Mouse (Mus musculus) urinary bladder, postnatal 36 days (tissue): ENCODE measurements at regions not wholly inside any gene's neighbourhood (a gene's known extent, or its start where the extent isn't known, plus 50 kb on each side); places are given as distances from the start of the nearest gene placed in this dataset.

Experiments
- DNase-seq, 2 experiments: peaks; one replicate each; pipeline ENCODE4 v3.0.0; 2022; ENCODE audit warnings: low spot score in 2 of 2, mixed read lengths in 1 of 2

DNA sequence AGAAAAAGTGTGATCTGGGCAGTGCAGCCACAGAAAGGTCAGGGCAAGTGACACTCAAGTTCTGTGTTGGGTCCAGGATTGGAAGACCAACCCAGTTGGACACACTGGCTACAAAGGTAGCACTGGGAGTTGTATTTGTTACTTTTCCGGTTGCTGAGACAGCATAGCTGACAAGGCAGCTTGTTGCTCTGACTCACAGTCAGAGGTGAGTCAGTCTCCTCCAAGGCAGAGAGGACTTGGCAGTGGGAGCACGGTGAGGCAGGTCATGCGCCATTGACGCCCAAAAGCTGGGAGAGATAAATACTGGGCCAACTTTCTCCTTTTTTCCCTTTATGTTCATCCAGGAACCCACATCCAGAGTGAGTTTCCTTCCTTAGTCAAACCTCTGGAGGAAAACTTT lies 88.4 kb downstream of the Zfp706 start:
- no peak for DNase-seq

DNA sequence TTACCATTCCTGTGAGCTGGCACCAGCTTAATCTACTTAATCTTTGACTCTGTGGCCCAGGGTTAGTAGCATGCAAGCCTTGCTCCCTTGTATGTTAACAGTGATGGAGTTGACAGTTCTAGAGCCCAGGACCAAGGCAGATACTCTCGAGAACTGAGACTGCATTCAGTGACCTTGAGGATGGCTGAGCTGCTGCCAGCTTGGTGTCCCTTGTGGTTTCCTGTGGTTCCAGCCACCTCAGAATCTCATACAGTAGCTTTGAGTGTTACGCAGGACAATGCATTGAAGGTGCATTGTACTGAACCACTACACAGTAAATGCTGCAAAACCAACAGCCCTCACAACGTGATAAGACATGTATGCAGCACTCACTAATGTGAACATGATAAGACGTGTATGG lies 90.6 kb downstream of the Zfp706 start:
- DNase-seq, result no peak

DNA sequence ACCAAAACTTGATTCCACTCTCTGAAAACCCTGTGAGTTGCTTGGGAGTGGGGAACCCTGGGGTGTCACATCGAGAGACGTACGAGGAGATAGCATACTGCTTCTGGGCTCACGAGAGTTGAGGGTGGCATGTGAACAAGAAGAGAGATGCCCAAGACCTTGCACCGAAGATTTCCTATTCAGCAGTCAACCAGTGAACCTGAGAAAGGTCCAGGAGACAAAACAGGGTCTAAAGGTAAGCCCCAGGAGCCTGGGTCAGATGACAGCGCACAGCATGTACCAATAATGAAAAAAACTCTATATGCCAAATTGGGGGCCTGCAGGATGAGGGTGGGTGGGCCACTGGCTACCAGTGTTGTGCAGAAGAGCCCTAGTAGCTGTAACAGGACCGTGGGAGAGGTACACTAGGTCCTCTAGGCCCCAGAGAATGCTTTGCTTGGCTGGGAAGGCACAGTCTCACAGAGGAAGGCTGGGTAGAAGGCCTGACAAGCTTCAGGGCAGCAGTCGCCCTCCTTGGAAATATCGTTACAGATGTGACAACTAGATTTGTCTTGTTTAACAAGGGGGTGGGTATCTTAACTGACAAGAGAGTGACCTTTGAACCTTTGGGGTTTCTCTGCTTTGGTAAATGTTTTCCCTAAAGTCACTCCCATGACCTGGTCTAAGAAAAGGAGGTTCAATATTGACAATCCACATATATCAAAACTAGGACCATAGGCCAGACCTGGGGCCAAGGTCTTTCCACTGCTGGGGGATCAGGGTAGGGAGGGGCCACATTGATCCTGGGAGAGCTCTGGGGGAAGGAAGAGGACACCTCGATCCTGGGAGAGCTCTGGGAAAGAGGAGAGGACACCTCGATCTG lies 93.1 kb downstream of the Zfp706 start:
- no peak for DNase-seq

DNA sequence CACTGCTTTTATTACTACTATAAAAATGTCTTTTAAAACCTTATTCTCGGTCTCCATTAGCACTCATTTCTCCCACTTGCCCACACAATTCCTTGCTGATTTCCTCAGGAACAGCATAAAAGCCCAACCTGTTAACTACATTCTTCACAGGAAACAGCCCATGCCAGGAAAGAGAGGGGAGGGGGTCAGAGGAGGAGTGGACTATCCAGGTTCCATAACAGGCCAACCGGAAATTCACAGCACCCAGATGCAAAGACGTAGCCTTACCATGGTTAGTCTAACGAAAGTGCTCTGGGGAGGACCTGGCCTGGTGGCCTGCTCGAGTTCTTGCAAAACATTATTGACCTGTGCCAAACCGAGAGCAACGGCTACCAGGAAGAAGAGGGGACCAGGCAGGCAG lies 94.3 kb downstream of the Zfp706 start:
- DNase-seq, result no peak

DNA sequence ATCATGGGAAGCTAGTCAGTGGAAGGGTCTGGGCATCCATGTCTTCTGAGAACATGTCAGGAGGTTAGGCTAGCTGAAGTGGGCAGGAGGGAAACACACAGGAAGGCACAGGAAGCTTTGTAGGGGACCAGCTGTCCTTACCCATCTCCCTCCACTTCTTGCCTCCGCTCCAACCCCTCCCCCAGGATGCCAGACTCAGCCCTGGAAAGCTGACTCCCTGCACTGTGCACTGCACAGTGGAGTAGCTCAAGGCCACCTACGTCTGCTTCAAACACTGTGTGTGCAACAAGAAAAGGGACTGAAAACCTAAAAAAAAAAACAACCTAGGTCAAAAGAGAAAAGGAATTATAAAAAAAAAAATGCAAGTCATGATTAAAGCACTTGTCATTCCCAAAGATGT lies 97.3 kb downstream of the Zfp706 start:
- DNase-seq, result no peak

DNA sequence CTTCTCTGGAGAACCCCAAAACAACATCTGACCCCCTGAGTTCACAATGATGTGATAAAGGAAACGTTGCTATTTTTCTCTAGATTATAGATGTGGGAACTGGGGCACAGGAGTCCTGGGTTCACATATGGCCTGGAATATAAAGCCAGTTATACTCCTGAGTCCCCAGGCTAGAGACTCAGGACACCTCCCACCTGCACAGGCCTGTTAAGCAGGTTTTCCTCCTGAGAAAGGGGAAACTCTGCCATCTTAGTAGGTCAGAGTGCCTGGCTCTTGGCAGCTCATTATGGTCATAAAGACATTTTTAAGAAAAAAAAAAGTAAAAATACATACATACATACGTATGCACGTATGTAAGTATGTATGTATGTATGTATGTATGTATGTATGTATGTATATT lies 98.1 kb downstream of the Zfp706 start:
- DNase-seq, result peak; percentile 51 to 63

DNA sequence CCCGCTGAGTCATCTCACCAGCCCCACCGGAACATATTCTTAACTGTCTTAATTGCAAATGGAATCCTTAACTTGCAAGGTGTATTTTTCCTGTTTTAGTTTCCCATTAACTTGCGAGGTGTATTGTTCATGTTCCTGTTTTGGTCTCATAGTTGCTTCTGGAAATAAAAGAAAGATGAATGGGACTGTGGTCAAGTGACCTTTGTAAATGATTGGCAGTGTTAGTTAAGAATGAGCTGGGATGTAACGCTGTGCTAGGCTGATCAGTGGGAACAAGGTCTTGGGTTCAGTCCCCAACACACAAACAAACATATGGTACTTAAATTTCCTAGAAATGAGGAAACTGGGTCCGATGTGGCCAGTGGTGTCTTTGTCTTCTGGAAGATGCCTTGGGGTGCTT lies 100.8 kb downstream of the Zfp706 start:
- DNase-seq, result no peak

DNA sequence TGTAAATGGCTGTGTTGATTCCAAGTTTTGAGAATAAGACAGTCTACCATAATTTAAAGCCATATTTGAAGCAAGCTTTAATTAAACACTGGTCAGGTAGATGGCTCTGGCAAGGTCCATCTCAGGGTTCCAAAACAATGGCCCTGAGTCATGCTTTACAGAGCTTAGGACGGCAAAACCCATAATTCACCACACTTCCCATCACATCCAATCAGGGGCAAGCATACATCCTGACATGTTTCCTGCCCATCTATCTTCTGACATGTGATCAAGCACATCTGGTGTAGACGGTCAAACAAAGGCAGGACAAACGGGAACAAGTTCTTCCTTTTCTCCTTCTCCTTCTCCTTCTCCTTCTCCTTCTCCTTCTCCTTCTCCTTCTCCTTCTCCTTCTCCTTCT lies 101.5 kb downstream of the Zfp706 start:
- DNase-seq, result no peak

DNA sequence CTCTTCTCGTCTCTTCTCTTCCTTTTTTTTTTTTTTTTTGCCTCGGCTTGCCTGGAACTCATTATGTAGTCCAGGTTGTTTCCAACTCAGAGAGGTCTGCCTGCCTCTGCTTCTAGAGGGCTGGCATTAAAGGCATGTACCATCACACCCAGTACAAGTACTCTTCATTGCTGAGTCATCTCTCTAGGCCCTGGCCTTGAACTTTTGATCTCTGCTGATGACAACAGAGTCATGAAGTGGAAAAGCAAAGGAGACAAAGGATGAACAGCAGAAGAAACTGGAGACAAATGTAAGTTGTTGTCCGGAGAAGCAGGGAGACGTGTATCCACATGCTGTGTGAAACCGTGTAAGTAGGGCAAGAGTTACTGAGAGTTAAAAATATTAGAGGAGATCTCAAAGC lies 103.7 kb downstream of the Zfp706 start:
- DNase-seq, result no peak

DNA sequence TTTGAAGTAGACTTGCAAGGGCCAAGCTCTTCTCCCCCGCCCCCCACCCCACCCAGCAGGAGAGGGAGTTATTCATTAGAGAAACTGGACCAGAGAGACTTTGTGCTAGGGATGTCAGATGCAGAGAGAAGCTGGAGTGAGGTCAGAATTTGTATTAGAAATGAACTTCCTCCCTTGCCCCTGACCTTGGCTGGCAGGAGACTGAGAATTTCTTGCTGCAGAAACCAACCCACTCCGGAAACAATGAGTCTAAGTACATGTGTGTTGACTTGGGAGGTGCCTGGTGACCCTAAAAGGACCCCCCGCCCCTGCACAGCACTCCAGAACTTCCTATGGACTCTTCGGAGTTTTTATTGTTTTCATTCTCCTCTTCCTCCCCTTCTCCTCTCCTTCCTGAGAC lies 104.3 kb downstream of the Zfp706 start:
- no peak for DNase-seq

DNA sequence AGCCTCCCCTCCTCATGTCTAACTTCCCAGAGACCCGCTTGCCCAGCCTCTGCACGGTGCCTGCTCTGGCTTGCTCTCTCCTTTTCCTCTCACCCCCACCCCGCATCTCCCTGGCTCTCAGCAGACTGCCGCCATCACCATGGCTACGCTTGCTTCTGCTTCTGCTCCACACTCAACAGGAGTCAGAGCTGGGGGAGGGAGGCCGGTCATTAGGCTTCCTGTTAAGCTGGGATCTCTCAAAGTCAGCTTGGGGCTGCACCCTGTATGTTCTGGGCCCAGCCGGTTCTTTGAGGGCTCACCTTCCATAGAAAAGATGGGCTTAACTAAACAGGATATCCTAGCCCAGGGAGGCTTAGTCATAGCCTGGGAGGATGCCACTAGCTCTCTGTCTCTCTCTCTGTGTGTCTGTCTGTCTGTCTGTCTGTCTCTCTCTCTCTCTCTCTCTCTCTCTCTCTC lies 105.7 kb downstream of the Zfp706 start:
- DNase-seq, result no peak

DNA sequence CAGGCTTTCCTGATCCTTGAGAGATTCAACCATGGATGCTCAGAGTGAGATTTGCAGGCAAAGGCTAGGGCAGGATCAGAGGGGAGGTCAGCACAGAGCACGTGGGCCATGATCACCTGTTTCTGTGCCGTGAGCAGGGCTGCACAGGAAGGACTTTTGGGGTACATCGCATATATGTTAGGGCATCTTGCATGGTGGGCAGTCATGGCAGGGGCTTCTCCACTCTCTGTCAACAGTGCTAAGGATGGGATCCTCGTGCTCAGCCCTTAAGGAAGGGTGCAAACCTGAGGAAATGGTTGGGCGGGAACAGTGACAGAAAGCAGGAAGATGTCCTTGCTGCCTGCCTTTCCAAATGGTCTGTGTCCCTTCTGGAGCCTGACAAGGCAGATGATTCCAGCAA lies 106.2 kb downstream of the Zfp706 start:
- DNase-seq, result no peak

DNA sequence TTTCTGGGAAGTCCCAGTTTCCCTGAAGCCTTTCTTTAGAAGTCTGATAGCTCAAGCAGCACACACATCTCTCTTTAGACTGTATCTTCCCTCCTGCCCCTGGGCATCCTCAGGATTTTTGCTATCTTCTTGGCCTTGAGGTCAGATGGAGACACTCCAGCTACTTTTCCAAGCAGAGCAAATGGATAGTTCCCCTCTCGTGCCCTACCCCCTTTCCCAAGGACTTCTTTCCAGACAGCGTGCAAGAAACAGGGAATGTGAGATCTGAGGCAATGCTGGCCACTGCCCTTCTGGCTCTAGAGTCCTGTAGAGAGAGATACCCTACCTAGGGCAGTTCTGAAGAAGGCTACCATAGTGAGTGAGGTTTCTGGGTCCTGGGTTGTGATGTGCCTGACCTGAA lies 106.6 kb downstream of the Zfp706 start:
- DNase-seq, result no peak

DNA sequence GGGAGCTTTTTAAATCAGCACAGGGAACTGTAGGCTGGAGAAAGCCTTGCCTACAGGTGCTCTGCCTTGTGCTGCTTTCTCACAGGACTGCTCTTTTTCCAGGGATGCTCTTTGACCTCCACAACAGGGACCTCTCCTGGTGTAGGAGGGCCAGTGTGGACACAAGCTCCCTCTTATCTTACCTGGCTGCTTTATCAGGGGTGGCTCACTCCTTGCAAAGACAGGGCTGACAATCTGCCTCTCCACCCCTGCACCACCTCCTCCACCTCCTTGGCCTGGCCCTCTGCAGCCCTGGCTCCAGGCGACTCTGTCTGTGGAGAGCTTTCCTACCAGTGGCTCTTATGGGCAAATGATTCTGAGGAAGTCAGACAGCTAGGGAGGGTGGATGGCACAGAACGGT lies 107.7 kb downstream of the Zfp706 start:
- no peak for DNase-seq

DNA sequence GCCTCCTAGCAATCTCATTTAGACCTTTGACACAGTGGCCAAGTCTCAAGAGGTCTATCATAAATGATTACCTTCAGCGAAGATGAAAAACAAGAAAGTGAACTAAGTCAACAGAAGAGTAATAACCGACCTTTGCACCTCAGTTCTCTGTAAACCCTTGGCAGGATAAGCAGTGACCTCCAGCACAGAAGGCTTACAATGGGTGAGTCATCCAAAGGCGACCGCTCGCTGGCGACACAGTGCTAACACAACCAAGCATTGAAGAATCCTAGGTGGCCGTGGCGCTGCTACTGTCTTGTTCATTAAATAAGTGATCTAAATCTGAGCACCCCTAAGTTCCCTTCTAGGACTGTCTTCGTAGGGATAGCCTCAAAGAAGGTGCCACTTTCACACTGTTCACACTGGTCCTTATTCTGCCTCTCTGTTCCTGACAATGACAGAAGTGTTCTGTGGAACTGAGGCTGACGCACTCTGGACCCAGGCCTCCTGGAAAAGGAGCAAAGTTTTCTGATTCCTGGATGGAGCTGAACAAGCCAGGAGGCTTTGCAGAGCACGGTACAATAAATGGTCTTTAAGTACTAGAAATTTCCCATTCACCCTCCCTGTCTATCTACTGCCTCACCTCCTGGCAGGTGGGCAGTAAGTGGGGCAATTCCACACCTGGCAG lies 108.6 kb downstream of the Zfp706 start:
- DNase-seq, result peak in 1 of 2 experiments; percentile 49

DNA sequence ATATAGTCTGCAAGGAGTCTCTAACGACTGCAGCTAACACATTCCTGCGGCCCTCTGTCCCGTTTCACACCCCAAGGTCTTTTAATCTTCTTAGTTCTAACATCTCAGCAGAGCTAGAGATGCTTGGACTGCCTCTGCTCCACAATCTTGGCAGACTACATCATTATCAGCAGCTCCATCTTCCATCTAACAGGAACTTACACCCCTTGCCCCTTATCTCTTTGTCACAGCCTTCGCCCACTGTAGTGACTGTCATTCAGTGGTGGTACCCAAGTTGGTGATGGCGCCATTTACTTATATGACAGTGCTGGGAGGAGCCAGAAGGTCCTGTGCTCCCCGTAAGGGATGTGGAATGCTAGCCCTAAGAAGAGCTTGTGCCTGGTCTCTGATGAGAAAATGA lies 109.2 kb downstream of the Zfp706 start:
- no peak for DNase-seq

DNA sequence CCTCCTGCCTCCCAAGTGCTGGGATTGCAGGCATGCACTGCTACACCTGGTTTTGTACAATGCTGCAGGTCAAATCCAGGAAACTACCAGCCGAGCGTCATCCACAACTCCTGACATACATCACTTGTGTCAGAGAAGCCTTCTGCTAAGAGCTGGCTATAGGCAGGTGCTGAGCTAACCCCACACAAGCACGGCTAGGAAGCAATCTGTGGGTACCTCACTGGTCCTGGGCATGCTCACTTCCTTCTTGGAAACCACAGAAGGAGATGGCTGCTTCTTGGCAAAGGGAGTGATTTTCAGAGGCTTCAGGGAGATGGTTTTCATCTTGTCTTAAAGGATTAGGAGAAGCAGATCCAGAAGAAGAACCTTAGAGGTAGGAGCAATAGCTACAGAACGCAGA lies 111.3 kb downstream of the Zfp706 start:
- DNase-seq, result no peak

DNA sequence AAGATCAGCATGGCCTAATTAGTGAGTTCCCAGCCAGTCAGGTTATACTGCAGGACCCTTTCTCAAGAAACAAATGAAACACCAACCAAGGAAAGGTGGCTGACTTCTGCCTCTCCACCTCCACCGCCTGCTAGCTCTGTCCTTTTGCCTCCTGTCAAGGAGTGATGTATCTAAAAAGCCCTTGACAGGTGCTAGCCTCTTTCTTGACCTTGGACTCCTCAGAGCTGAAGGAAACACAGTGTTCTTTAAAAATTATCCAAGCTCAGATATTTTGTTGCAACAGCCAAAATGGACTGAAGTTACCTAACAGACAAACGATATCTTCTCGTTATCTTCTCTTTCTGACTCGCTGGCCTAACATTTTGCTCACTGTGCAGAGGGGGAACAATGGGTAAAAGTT lies 112.5 kb downstream of the Zfp706 start:
- DNase-seq, result no peak

DNA sequence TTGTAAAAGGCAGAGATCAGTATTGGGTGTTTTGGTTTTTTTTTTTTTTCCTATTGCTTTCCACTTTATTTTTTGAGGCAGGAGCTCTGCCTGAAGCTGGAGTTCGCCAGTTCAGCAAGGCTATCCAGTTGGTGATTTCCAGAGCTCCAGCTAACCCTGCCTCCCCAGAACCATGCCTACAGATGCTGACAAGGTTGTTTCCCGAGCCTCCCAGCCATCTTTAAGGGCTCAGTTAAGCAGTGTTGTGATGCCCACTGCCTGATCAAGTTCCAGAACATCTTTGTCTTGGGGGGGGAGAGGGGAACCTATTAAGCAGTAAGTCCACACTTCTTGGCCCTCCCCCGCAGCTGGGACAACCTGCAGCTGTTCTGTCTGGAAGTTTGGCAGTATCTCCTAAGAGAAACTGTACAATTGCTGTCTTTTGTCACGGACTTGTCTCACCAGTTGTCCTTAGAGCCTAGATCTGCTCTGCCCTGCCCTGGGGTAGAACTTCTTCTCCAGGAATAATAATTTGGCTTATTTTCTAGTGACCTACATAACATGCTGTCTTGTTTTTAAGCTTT lies 114.1 kb downstream of the Zfp706 start:
- DNase-seq, result no peak

DNA sequence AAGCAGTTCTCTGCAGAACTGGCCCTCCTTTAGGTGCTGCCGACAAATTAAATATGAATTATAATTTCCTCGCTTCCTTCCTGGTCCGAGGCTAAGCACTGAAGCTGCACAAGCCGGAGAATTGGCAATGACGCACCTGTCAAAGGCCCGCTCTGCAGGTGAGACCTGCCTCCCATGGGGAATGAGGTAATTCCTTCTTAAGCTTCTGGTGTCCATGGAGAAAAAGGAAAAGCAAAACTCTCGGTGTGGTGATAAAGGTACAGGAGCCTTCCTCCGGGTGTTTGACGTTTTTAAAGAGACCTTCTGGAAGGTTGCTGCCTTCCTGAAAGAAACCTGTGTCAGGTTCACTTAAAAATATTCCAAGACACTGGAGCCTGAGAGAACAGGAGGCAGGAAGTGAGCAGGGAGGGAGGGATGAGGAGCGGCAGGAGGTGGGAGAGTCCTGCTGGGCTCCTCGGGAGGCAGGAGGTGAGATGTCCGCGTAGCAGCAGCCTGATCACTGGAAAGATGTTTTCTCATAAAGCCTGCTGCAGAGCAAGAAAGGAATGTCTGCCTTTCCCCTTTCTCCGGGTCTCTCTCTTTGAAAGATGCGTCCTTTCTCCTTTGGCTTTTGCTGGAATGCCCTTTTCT lies 114.9 kb downstream of the Zfp706 start:
- no peak for DNase-seq

DNA sequence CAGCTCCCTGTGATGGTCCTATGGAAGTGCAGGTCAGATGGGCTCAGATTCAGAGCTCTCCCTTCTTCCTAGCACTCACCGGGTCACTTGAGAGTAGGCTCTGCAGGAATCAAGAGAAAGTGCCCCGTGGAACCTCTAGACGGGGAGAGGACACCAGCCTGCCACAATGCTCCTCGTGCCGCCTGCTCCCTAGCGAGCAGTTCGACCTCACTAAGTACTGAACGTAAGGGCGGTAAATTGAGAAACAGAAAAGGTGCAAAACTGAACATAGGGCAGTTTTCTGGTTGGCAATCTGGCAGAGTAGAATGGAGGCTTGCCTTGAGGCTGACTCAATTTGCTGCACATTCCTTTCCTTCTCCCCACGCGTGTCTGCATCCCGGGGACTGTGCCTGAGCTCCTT lies 115.7 kb downstream of the Zfp706 start:
- DNase-seq, result no peak

DNA sequence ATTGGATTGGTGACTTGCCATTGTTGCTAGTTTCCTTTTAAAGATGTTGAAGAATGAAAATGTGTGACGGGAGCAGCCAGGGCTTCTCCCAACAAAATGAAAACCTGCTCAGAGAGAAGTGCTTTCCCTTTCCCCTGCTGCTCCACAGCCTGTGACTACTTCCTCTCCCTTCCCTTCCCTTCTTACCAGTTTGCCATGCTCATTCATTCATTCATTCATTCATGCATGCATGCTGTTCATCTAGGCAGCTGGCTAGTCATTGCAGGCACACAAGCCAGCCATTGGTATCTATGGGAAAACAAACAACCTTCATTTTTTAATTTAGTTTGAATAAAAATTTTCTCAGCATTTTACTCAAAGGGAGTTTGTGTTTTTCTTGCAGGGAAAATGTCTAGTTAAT lies 116.3 kb downstream of the Zfp706 start:
- no peak for DNase-seq

DNA sequence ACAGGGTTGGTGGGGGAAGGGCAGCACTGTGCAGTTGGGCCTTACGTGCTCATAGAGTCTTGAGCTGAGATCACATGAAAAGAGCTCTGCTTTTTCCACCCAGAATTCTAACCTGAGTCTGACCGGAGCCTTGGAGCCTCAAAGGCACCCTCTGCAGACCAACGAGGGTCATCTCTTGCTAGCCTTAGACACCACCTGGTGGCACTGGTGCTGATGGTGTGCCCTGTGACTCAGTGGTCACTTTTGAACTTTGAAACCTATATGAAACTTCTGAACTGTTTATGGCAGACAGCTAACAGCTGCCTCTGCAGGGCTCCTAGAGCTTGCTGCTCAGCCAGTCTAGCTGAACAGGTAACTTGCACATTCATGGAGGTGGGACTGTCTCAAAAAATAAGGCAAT lies 118.5 kb downstream of the Zfp706 start:
- no peak for DNase-seq
